Mouse (Mus musculus): Measurements from ENCODE around the gene Lingo1. TPM values are rescaled to one million over a fixed set of nuclear protein-coding genes. Genes with fewer than 3 reads are reported as not detected.
A peak's percentile ranks its signal among the peaks of the same experiment; 100 is the strongest.

Lingo1 gene
- polyA plus RNA-seq, 1 experiment, result 6.7 TPM

DNA sequence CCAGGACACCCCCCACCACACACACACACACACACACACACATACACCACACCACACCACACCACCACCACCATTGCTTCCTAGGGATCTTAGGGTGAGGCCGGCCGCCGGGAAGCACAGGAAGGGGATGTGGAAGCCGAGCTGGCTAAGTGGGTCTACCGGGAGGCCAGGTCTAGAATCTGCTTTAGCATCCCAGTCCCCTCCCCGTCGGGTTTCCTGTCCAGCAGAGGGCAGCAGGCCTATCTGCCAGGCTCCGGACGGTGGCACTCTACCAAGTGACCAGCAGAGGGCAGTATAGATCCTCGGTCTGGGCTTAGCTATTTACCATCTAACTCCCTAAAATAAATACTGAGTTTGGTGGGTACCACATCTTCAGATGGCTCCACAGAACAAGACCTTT, 160.1 kb downstream of the Lingo1 start:
- TF ChIP-seq CTCF (IDR thresholded peaks at IDR 0.05; ENCODE audit: extremely low read depth, insufficient read depth, insufficient read length, insufficient replicate concordance) (peak; percentile 93), POLR2A (IDR thresholded peaks at IDR 0.05; ENCODE audit: low read depth, low read length) (no peak)
- Histone ChIP-seq H3K4me3 (ENCODE audit: extremely low read depth, insufficient read depth, insufficient read length) (no peak overlapping the region), H3K36me3 (ENCODE audit: control insufficient read depth, insufficient read depth, low read length) (no peaks in the 10 kb centered on the region), H3K4me1 (ENCODE audit: control insufficient read depth, insufficient read depth, insufficient read length) (peaks cover 5% of the 10 kb centered on the region; the same call in 1 of the 2 replicates), H3K27ac (ENCODE audit: insufficient read depth, low read length) (no peak overlapping the region), H3K27me3 (ENCODE audit: control insufficient read depth, insufficient read depth, low read length) (peaks cover 9% of the 10 kb centered on the region)
- peak; percentile 25 to 60 for DNase-seq (ENCODE audit: low read depth in 1 of 2, low spot score in 2 of 2)
- 0% methylated on average over 10 of the region's 10 CpGs for WGBS

DNA sequence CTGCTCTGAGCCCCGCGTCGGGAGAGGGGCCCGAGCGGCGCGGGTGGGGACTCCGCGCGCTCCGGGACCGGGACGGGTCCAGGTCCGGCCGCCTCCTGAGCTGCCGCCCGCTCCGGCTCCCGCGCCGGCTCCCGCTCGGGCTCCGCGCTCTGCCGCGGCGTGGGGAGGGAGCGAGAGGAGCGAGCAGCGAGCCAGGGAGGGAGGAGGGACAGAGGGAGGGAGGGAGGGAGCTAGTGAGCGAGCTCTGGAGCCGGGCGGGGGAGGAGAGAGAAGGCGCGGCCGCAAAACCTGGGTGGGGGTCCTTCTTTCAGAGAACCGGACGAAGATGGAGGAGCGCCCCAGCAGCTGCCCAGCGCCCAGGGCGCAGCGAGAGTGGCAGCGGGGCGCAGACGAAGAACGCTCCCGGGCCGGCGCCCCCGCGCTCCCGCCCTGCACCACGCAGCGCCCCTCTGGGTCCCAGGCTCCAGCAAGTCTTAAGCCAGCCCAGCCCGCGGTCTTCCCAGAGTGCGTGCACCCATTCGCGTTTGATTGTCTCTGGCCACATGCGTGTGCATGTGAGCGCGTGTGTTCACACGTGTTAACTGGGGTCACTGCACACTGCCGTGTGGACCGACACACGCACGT, 160.7 kb downstream of the Lingo1 start:
- under 1% methylated on average over 66 of the region's 68 CpGs for WGBS
- no peak overlapping the region for H3K27ac ChIP-seq (ENCODE audit: insufficient read depth, low read length)
- H3K27me3 ChIP-seq (ENCODE audit: control insufficient read depth, insufficient read depth, low read length), result peaks cover 9% of the 10 kb centered on the region
- DNase-seq (ENCODE audit: low read depth in 1 of 2, low spot score in 2 of 2), result no peak
- H3K4me3 ChIP-seq (ENCODE audit: extremely low read depth, insufficient read depth, insufficient read length), result peak overlapping the region; percentile 29; the same call in 1 of the 2 replicates
- H3K4me1 ChIP-seq (ENCODE audit: control insufficient read depth, insufficient read depth, insufficient read length), result peaks cover 5% of the 10 kb centered on the region; the same call in 1 of the 2 replicates
- H3K36me3 ChIP-seq (ENCODE audit: control insufficient read depth, insufficient read depth, low read length), result no peaks in the 10 kb centered on the region
- no peak for TF ChIP-seq POLR2A (IDR thresholded peaks at IDR 0.05; ENCODE audit: low read depth, low read length)
- TF ChIP-seq CTCF (IDR thresholded peaks at IDR 0.05; ENCODE audit: extremely low read depth, insufficient read depth, insufficient read length, insufficient replicate concordance), result no peak

DNA sequence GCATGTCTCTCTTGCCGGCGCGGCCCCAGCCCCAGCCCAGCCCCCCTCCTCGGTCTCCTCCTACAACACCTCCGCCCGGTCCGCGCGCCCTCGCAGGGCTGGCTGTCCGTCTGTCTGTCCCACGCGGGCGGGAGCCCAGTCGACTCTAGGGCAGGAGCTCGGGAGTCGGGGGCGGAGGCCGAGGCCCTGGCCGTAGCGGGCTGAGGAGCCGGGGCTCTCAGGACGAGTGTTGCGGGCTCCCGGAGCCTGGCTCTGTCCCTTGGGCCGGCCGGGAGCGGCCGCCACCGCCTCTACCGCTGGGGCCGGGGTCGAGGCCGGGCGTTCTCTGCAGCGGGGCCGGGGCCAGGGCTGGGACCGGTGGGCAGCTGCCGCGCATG, 161.2 kb downstream of the Lingo1 start:
- DNase-seq (ENCODE audit: low read depth in 1 of 2, low spot score in 2 of 2), result no peak
- Histone ChIP-seq H3K27ac (ENCODE audit: insufficient read depth, low read length) (no peak overlapping the region), H3K4me1 (ENCODE audit: control insufficient read depth, insufficient read depth, insufficient read length) (peaks cover 5% of the 10 kb centered on the region; the same call in 1 of the 2 replicates), H3K27me3 (ENCODE audit: control insufficient read depth, insufficient read depth, low read length) (peaks cover 9% of the 10 kb centered on the region), H3K36me3 (ENCODE audit: control insufficient read depth, insufficient read depth, low read length) (no peaks in the 10 kb centered on the region), H3K4me3 (ENCODE audit: extremely low read depth, insufficient read depth, insufficient read length) (peak overlapping the region; percentile 29; the same call in 1 of the 2 replicates)
- no peak for TF ChIP-seq CTCF (IDR thresholded peaks at IDR 0.05; ENCODE audit: extremely low read depth, insufficient read depth, insufficient read length, insufficient replicate concordance)
- no peak for TF ChIP-seq POLR2A (IDR thresholded peaks at IDR 0.05; ENCODE audit: low read depth, low read length)
- WGBS, result 2% methylated on average over 40 of the region's 40 CpGs

DNA sequence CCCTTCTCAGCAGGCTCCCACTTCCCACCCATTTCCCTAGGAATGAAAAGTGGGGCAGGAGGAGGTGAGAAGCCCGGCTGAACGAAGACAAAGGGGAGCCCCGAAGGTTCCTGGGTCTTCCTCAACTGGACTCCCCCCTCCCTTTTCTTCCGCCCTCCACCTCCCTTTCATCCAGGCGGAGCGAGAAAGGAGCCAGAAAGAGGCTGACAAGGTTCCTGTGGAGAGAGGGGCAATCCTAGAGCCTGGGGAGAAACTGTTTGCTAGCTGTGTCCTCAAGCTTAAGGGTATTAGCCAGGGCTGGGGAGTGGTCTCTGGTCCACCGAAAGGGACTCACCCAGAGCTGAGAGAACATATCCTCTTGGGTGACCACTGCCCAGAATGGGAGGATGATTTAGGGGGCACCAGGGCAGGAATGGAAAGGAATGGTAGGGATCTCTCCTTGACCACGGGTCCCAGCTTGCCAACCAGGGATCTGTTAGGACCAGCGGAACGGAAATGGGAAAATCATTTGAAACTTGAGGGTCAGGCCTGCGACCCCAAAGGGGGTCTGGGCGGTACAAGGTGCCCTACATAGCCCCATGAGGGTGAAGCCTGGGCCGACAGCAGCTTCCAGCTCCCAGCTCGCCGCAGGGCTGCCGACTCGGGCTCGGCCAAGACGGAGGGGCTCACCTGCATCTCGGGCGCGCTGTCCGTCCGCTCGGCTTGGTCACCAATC, 161.7 kb downstream of the Lingo1 start:
- peak overlapping the region; percentile 29 for H3K4me3 ChIP-seq (ENCODE audit: extremely low read depth, insufficient read depth, insufficient read length)
- H3K4me1 ChIP-seq (ENCODE audit: control insufficient read depth, insufficient read depth, insufficient read length), result peaks cover 5% of the 10 kb centered on the region; the same call in 1 of the 2 replicates
- no peak for DNase-seq (ENCODE audit: low read depth in 1 of 2, low spot score in 2 of 2)
- WGBS, result 10% methylated on average over 25 of the region's 25 CpGs
- no peak overlapping the region for H3K27ac ChIP-seq (ENCODE audit: insufficient read depth, low read length)
- H3K27me3 ChIP-seq (ENCODE audit: control insufficient read depth, insufficient read depth, low read length), result peaks cover 9% of the 10 kb centered on the region
- TF ChIP-seq POLR2A (IDR thresholded peaks at IDR 0.05; ENCODE audit: low read depth, low read length), result no peak
- H3K36me3 ChIP-seq (ENCODE audit: control insufficient read depth, insufficient read depth, low read length), result no peaks in the 10 kb centered on the region

DNA sequence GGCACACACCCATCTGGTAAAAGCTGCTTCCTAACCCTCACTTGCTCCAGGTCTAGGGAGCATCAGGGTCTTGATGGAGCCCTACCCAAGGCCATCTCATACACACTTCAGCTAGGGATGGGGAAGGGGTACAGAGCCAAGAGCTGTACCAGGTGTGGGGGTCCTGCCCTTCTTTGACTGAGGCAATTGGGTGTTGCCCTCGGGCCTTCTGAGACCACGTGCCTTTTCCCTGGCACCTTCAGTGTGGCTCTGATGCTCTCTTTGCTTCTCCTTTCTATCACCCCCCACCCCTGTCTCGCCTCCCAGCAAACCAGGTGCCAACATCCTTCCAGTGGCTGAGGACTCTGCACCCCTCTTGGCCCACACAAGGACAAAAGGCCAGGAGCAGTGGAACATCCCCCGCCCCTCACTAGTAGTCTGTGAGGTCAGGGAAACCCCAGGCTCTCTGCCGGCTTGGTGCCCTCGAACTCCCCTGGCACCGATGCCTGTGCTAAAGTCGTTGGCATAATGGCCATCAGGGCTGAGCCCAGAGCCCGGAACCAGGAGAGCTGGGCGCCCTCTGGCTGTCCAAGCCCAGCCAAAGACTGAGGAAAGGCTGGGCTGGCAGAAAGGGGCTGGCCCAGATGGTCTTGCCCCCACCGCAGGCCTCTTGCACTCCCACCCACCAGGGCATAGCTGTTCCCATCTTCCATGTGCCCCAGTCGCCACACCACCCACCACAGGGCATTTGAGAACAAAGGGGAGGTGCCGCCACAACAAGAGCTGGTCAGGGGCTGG, 162.6 kb downstream of the Lingo1 start:
- H3K4me1 ChIP-seq (ENCODE audit: control insufficient read depth, insufficient read depth, insufficient read length), result peaks cover 5% of the 10 kb centered on the region; the same call in 1 of the 2 replicates
- TF ChIP-seq CTCF (IDR thresholded peaks at IDR 0.05; ENCODE audit: extremely low read depth, insufficient read depth, insufficient read length, insufficient replicate concordance) (no peak), POLR2A (IDR thresholded peaks at IDR 0.05; ENCODE audit: low read depth, low read length) (no peak)
- no peak overlapping the region for H3K27ac ChIP-seq (ENCODE audit: insufficient read depth, low read length)
- no peak for DNase-seq (ENCODE audit: low read depth in 1 of 2, low spot score in 2 of 2)
- H3K4me3 ChIP-seq (ENCODE audit: extremely low read depth, insufficient read depth, insufficient read length), result no peak overlapping the region
- no peaks in the 10 kb centered on the region for H3K36me3 ChIP-seq (ENCODE audit: control insufficient read depth, insufficient read depth, low read length)
- WGBS, result 46% methylated on average over 13 of the region's 13 CpGs
- H3K27me3 ChIP-seq (ENCODE audit: control insufficient read depth, insufficient read depth, low read length), result peaks cover 9% of the 10 kb centered on the region

DNA sequence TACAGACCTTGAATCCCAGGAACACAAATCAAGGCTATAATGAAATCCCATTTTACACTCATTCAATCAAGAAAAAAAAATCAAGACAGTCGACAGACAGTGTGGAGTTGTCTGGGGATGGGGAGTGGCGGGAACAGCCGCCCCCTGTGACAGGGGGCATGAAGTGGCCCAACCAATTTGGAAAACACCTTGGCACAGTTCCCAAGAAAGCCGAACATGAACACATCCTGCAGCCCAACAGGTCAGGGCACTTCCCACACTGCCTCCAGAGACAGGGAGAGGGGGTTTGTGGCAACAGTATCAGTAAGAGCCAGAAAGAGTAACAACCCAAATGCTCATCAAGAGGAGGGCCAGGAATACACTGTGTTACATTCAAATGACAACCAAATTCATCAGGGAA, 165.3 kb downstream of the Lingo1 start:
- no peaks in the 10 kb centered on the region for H3K36me3 ChIP-seq (ENCODE audit: control insufficient read depth, insufficient read depth, low read length)
- no peak for TF ChIP-seq POLR2A (IDR thresholded peaks at IDR 0.05; ENCODE audit: low read depth, low read length)
- TF ChIP-seq CTCF (IDR thresholded peaks at IDR 0.05; ENCODE audit: extremely low read depth, insufficient read depth, insufficient read length, insufficient replicate concordance), result no peak
- DNase-seq (ENCODE audit: low read depth in 1 of 2, low spot score in 2 of 2), result no peak
- H3K27ac ChIP-seq (ENCODE audit: insufficient read depth, low read length), result no peak overlapping the region
- WGBS, result 77% methylated on average over 4 of the region's 4 CpGs
- H3K27me3 ChIP-seq (ENCODE audit: control insufficient read depth, insufficient read depth, low read length), result peaks cover 9% of the 10 kb centered on the region
- H3K4me3 ChIP-seq (ENCODE audit: extremely low read depth, insufficient read depth, insufficient read length), result no peak overlapping the region
- peaks cover 5% of the 10 kb centered on the region; the same call in 1 of the 2 replicates for H3K4me1 ChIP-seq (ENCODE audit: control insufficient read depth, insufficient read depth, insufficient read length)

Measured in spleen, adult 2 months (tissue).